In genomic region chr7:25490698-25491097, GRCm38 (mm10) we compare ENCODE assay signal across 19 mouse cellular contexts. TPM values are rescaled to one million over a fixed set of nuclear protein-coding genes. Genes with fewer than 3 reads are reported as not detected.
"Had no signal": no experiment of that assay in that cellular context is flagged by ENCODE, and none has a peak within 500 bp of the region (broad histone marks: within the 10 kb centered on the region; RNA-seq: fewer than 3 reads in every experiment).

No protein-coding gene starts in this region.

RNA-seq across cellular contexts. Expression of gene Ceacam1, which starts 13.3 kb away (rescaled TPM):
- polyA plus RNA-seq: myocyte had no signal

RNA-seq across cellular contexts. Expression of gene Ceacam2, which starts 49.0 kb away (rescaled TPM):
- polyA plus RNA-seq: limb, embryonic 10.5 days; limb, embryonic 11.5 days; limb, embryonic 14.5 days; limb, embryonic 15.5 days; liver, embryonic 11.5 days; liver, embryonic 12.5 days; liver, embryonic 15.5 days; liver, embryonic 16.5 days; liver, postnatal 0 days; lung, embryonic 14.5 days; lung, postnatal 0 days; midbrain, embryonic 10.5 days; midbrain, embryonic 12.5 days; midbrain, embryonic 13.5 days; midbrain, embryonic 16.5 days; midbrain, postnatal 0 days; myocyte; neural tube, embryonic 11.5 days; neural tube, embryonic 12.5 days had no signal
